Mouse (Mus musculus): ENCODE results near the gene Gm525.
A peak's percentile ranks its signal among the peaks of the same experiment; 100 is the strongest.
"Not testable (repeated sequence)": the region's sequence is repeated elsewhere in the genome, so short reads cannot be mapped to it uniquely, and the experiment has no call there.

The Gm525 gene

GRCm38 (mm10) chr11:89097292-89097691 is 23.7 kb downstream of the Gm525 start:
- DNase-seq (ENCODE audit: low spot score in 2 of 2): not testable (repeated sequence)

GRCm38 (mm10) chr11:89098083-89098835 is 24.6 kb downstream of the Gm525 start:
- DNase-seq (ENCODE audit: low spot score in 2 of 2): no peak

GRCm38 (mm10) chr11:89098930-89099329 is 25.3 kb downstream of the Gm525 start:
- no peak for DNase-seq (ENCODE audit: low spot score in 2 of 2)

GRCm38 (mm10) chr11:89100403-89100802 is 26.8 kb downstream of the Gm525 start:
- peak; percentile 93 to 97 for DNase-seq (ENCODE audit: low spot score in 2 of 2)

- DNase-seq (ENCODE audit: low spot score in 2 of 2): peak in 1 of 2 experiments; percentile 48
Observed at GRCm38 (mm10) chr11:89100826-89101321, 27.2 kb downstream of the Gm525 start.

GRCm38 (mm10) chr11:89103166-89103565 is 29.5 kb downstream of the Gm525 start:
- DNase-seq (ENCODE audit: low spot score in 2 of 2): no peak

GRCm38 (mm10) chr11:89105211-89105610 is 31.6 kb downstream of the Gm525 start:
- no peak for DNase-seq (ENCODE audit: low spot score in 2 of 2)

GRCm38 (mm10) chr11:89105823-89106222 is 32.2 kb downstream of the Gm525 start:
- peak in 1 of 2 experiments; percentile 30 for DNase-seq (ENCODE audit: low spot score in 2 of 2)

GRCm38 (mm10) chr11:89107180-89107807 is 33.7 kb downstream of the Gm525 start:
- DNase-seq (ENCODE audit: low spot score in 2 of 2): no peak

GRCm38 (mm10) chr11:89124411-89124810 is 50.8 kb downstream of the Gm525 start:
- DNase-seq (ENCODE audit: low spot score in 2 of 2): no peak

- no peak for DNase-seq (ENCODE audit: low spot score in 2 of 2)
Observed at GRCm38 (mm10) chr11:89130856-89131255, 57.2 kb downstream of the Gm525 start.

- DNase-seq (ENCODE audit: low spot score in 2 of 2): no peak
Observed at GRCm38 (mm10) chr11:89132406-89132805, 58.8 kb downstream of the Gm525 start.

- no peak for DNase-seq (ENCODE audit: low spot score in 2 of 2)
Observed at GRCm38 (mm10) chr11:89134211-89134610, 60.6 kb downstream of the Gm525 start.

GRCm38 (mm10) chr11:89137915-89138314 is 64.3 kb downstream of the Gm525 start:
- DNase-seq (ENCODE audit: low spot score in 2 of 2): no peak
